Mouse (Mus musculus): ENCODE measurements around the gene Panx2.

DNA sequence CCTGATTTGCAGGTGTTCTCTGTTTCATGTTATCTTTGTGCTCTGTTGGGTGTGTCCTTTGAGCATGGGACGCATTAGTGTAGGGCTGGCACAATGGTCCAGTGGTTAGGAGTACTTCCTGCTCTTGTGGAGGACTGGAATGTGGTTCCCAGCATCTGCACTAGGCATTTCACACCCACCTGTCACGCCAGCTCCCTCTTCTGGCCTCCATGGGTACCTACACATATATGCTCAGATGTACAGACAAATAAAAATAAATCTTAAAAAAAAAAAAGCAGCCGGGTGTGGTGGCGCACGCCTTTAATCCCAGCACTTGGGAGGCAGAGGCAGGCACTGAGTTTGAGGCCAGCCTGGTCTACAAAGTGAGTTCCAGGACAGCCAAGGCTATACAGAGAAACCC is 15.2 kb upstream of the Panx2 start:
- TF ChIP-seq TAL1 (conservative IDR thresholded peaks at IDR 0.05; ENCODE audit: low read depth, low read length) (no peak), CTCF (IDR thresholded peaks at IDR 0.05; ENCODE audit: low read depth, low read length) (no peak), GATA1 (IDR thresholded peaks at IDR 0.05; ENCODE audit: borderline replicate concordance, low read length) (no peak), POLR2AphosphoS5 (IDR thresholded peaks at IDR 0.05; ENCODE audit: insufficient replicate concordance, low read depth, low read length) (no peak), GATA2 (IDR thresholded peaks at IDR 0.05; ENCODE audit: borderline replicate concordance, low read depth, low read length) (no peak)
